Mouse (Mus musculus) lung, postnatal 0 days (tissue): ENCODE data around the gene Hoxa7. TPM values are rescaled to one million over a fixed set of nuclear protein-coding genes. Genes with fewer than 3 reads are reported as not detected.

Experiments
- ATAC-seq: fragments of 200-750 bp; cut with Nextera tagmentation; 2 replicates; pipeline ENCODE4 v1.8.0; 2017; ENCODE audit warnings: moderate library complexity
- DNase-seq: peaks from one replicate; pipeline ENCODE4 v3.0.0-alpha.2; 2016; ENCODE audit warnings: low spot score
- H3K27ac ChIP-seq: fragments of 300-500 bp; sonication (generic); 2 replicates; pipeline ENCODE4 v1.5.1; 2014; ENCODE audit warnings: antibody characterized with exemption, mild to moderate bottlenecking, low read length, mixed read lengths
- H3K27me3 ChIP-seq: fragments of 300-500 bp; sonication (generic); replicated peaks from 2 replicates; pipeline ENCODE4 v1.6.1; 2014; ENCODE audit warnings: low read length, mixed read lengths; ENCODE audit not compliant: insufficient read depth
- H3K36me3 ChIP-seq: fragments of 300-500 bp; sonication (generic); 2 replicates; pipeline ENCODE4 v1.6.1; 2014; ENCODE audit warnings: low read length, mixed read lengths; ENCODE audit not compliant: insufficient read depth
- H3K4me1 ChIP-seq: fragments of 300-500 bp; sonication (generic); 2 replicates; pipeline ENCODE4 v1.6.1; 2014; ENCODE audit warnings: antibody characterized with exemption, low read depth, low read length, mixed read lengths; ENCODE audit not compliant: insufficient read depth
- H3K4me2 ChIP-seq: fragments of 300-500 bp; sonication (generic); replicated peaks from 2 replicates; pipeline ENCODE4 v1.6.1; 2014; ENCODE audit warnings: low read depth, mild to moderate bottlenecking, low read length, moderate library complexity, mixed read lengths
- H3K4me3 ChIP-seq: fragments of 300-500 bp; sonication (generic); 2 replicates; pipeline ENCODE4 v1.5.1; 2014; ENCODE audit warnings: low read depth, low read length
- H3K9ac ChIP-seq: fragments of 300-500 bp; sonication (generic); replicated peaks from 2 replicates; pipeline ENCODE4 v1.6.1; 2014; ENCODE audit warnings: low read depth, mild to moderate bottlenecking
- H3K9me3 ChIP-seq: fragments of 300-500 bp; sonication (generic); 2 replicates; pipeline ENCODE4 v1.6.1; 2016; ENCODE audit warnings: low read length, mixed read lengths
- CTCF ChIP-seq: IDR thresholded peaks from 2 replicates; pipeline ENCODE4 v1.5.1; 2016; ENCODE audit warnings: antibody characterized with exemption, mild to moderate bottlenecking
- EP300 ChIP-seq: IDR thresholded peaks from 2 replicates; pipeline ENCODE4 v1.6.1; 2016; ENCODE audit warnings: antibody characterized with exemption, mild to moderate bottlenecking, control low read depth
- WGBS: fragments of 180-500 bp; shearing (Covaris S2); extraction: QIAGEN DNeasy Blood & Tissue Kit; methylation state at CpG from one replicate; pipeline ENCODE4 v1.1.7; 2014; 5-methylcytosine and 5-hydroxymethylcytosine counted together
- polyA plus RNA-seq: library from polyadenylated mRNA; unstranded; fragments of >200 nt; fragmentation: Nextera tagmentation; extraction: Ambion mirVana; gene quantifications from 2 replicates; pipeline ENCODE4 v1.2.1, GENCODE M21; 2015

The Hoxa7 gene
- polyA plus RNA-seq, 1 experiment from 2014 or later, result 8.7 TPM

DNA sequence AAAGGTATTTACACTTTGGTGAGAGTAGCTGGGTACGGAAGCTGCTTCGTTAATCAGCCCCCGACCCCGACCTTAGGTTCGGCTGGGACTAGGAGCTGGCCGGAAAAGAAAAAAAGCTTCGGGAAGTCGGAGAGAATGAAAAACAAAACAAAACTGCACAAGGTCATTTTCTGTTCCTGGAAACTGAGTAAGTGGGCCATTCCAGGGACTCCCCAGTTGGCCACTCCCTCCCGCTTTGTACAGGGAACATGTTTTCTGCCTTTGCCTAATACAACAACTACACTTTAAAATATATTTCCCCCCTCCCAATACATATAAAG is 45.0 kb upstream of the Hoxa7 start:
- Histone ChIP-seq H3K4me3 (no peak overlapping the region), H3K27me3 (peaks cover 89% of the 10 kb centered on the region), H3K9me3 (no peaks in the 10 kb centered on the region), H3K27ac (no peak overlapping the region), H3K9ac (no peak overlapping the region), H3K36me3 (no peaks in the 10 kb centered on the region), H3K4me2 (no peak overlapping the region), H3K4me1 (no peaks in the 10 kb centered on the region)
- DNase-seq, result no peak
- 3% methylated on average over 9 of the region's 9 CpGs for WGBS
- TF ChIP-seq EP300, result no peak
- TF ChIP-seq CTCF, result no peak
- ATAC-seq, result no peak

DNA sequence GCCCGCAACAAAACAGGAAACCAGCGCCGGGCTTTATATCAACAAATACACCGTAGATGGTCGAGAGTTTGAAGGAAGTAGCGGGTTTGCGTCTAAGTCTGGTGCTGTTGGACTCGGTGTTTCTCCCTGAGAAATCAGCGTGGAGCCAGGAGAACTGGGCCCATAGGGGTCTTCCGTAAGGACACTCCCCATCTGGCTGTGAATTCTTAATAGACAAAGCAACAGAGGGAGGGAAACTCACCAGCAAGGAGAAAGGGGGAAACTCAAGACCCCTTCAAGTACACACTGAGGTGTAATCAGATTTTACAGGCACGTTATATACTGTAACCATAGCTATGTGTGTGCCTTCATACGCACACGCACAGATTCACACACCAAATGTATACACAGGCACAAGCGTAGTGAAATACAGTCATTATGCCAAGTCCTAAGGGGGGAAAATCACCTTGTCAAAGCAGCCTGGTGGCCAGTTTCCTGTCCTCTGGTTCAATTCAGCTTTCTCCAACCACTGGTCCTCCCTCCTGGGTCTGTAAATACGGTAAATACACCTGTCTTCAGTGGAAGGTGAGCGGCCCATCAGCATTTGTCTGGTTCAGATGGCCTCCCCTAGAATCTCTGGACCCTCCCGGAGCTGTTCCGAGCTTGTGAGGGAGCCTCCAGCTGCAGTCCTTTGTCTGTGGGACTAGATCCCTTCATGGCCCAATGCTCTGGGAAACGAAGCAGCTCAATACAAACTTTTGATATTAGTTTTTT is 44.4 kb upstream of the Hoxa7 start:
- H3K27ac ChIP-seq, result no peak overlapping the region
- TF ChIP-seq CTCF (no peak), EP300 (no peak)

DNA sequence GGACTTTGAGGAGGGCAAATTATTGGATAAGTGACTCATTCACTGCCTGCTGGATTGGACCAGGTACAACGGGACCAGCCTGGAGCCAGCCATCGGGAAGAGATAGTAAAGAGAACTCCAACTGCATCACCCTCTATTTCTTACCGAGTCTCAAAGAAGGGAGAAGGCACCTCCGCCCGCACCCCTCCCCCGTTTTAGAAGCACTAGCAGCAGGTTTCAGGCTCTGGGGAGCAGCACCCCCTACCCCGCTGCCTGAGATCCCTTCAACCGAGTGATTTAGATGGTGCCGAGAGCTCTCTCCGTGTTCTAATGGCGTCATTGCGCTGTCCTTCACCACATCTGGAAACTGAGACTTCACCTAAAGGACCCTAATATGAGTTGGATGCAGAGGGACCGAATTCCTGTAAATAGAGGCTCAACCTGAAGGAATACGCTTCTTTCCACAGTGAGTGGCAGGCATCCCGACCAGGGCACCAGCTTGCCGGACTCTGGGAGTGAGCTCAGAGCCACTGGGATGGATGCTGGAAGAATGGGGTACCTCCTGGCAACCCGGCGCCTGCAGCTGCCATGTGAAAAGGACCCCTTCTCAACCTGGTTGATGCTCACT is 43.8 kb upstream of the Hoxa7 start:
- Histone ChIP-seq H3K27me3 (peaks cover 87% of the 10 kb centered on the region), H3K27ac (no peak overlapping the region), H3K9me3 (no peaks in the 10 kb centered on the region), H3K36me3 (no peaks in the 10 kb centered on the region), H3K4me1 (no peaks in the 10 kb centered on the region), H3K9ac (no peak overlapping the region), H3K4me2 (no peak overlapping the region), H3K4me3 (no peak overlapping the region)
- 2% methylated on average over 18 of the region's 18 CpGs for WGBS
- no peak for DNase-seq
- no peak for ATAC-seq
- TF ChIP-seq EP300 (no peak), CTCF (no peak)

More for the DNA sequence above, 44.4 kb upstream of the Hoxa7 start:
- ATAC-seq, result no peak
- Histone ChIP-seq H3K9ac (no peak overlapping the region), H3K4me3 (no peak overlapping the region), H3K4me1 (no peaks in the 10 kb centered on the region), H3K36me3 (no peaks in the 10 kb centered on the region), H3K4me2 (no peak overlapping the region), H3K27me3 (peaks cover 89% of the 10 kb centered on the region), H3K9me3 (no peaks in the 10 kb centered on the region)
- DNase-seq, result no peak
- under 1% methylated on average over 19 of the region's 19 CpGs for WGBS

DNA sequence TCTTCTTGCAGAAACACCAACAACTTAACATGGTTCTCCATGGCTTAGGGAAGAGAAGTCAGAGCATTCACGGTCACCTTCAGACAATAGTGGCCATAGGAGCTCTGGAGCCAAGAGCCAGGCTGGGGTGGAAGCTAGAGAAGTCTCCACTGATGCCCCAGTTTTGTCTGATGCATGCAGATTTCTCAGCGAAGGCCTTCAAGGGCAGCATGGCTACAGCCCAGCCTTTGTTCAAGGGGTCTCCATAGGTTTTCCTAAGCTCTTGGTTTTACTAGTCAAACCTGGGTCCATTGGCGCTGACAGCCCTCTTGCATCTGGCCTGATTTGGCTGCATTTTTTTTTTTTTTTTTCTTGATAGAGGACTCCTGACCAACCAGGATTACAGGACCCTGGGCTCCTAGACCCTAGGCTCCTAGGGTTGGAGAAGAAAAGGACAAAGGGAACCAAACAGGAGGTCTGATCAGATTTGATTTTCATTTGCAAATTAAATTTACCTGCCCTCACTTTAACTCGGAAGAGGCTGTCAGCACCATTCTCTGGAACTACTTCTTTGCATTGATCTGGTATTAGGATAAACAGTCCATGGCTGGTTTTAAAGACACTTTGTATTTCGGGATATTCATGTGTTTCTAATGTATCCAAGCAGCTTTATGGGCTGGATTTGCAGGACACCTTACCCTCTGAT is 42.6 kb upstream of the Hoxa7 start:
- no peaks in the 10 kb centered on the region for H3K4me1 ChIP-seq
- DNase-seq (no peak), ATAC-seq (no peak)
- no peak overlapping the region for H3K4me3 ChIP-seq
- H3K9ac ChIP-seq, result no peak overlapping the region
- peaks cover 84% of the 10 kb centered on the region for H3K27me3 ChIP-seq
- no peaks in the 10 kb centered on the region for H3K36me3 ChIP-seq
- TF ChIP-seq CTCF, result no peak
- TF ChIP-seq EP300, result no peak
- no peak overlapping the region for H3K4me2 ChIP-seq
- 6% methylated on average over 5 of the region's 5 CpGs for WGBS
- H3K27ac ChIP-seq, result no peak overlapping the region
- H3K9me3 ChIP-seq, result no peaks in the 10 kb centered on the region

DNA sequence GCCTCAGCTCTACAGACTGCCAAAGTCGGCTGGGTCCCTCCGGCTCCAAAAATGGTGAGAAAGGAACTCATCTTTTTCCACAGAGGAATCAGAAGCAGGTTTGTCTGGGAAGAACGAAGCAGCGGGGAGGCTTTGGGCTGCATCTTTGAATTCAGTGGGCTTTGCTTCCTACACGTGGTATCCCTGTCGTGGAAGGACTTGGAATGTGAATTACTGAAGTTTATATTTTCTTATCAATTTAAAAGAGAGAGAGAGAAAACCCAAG is 41.6 kb upstream of the Hoxa7 start:
- Histone ChIP-seq H3K4me2 (no peak overlapping the region), H3K4me1 (no peaks in the 10 kb centered on the region), H3K27ac (no peak overlapping the region), H3K9me3 (no peaks in the 10 kb centered on the region), H3K9ac (no peak overlapping the region), H3K36me3 (no peaks in the 10 kb centered on the region), H3K4me3 (no peak overlapping the region), H3K27me3 (peaks cover 84% of the 10 kb centered on the region)
- 2% methylated on average over 6 of the region's 6 CpGs for WGBS
- DNase-seq (no peak), ATAC-seq (no peak)
- TF ChIP-seq EP300 (no peak), CTCF (no peak)

DNA sequence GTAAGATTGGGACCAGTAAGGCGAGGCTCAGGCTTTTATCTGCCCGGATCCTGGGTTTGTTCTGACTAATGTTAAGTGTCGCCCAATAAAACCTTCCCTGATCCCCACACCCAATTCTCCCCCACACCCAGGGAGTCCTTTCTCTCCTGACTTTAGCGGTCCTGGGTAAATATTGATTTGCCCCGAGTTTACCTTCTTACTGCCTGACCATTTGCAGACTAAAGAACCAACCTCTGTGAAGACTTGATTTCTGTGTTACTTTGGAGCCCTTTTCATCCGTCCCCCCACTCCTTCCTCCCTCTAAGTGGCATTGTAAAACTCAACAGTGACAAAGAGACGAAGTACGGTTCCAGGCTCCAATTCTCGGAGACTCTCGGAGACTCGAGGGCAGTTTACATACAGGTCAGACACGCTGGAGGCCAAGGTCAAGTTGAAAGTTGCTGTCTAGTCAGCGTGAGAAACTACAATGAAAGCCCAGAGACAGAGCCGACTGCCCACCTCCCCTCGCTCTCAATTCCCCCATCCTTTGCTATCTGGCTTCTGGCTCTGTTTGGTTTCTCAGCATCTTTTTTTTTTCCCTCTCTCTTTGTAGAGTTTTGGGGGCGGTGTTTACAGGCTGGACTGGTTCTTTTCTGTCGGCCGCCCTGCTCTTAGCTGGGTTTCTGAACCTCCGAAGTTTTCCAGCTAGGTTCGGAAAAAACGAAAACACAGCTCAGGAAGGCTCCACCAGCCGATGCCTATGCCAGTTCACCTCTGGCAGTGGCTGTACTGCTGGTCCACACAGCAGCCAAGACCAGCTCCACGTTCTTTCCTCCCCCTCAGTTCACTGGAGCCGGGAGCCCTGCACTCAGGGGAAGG is 41.0 kb upstream of the Hoxa7 start:
- no peaks in the 10 kb centered on the region for H3K36me3 ChIP-seq
- H3K4me3 ChIP-seq, result peak overlapping the region; percentile 3; the same call in 1 of the 2 replicates
- H3K9ac ChIP-seq, result no peak overlapping the region
- TF ChIP-seq EP300 (no peak), CTCF (no peak)
- no peaks in the 10 kb centered on the region for H3K4me1 ChIP-seq
- H3K27ac ChIP-seq, result no peak overlapping the region
- peaks cover 82% of the 10 kb centered on the region for H3K27me3 ChIP-seq
- no peaks in the 10 kb centered on the region for H3K9me3 ChIP-seq
- H3K4me2 ChIP-seq, result no peak overlapping the region
- DNase-seq (no peak), ATAC-seq (no peak)
- WGBS, result 5% methylated on average over 24 of the region's 24 CpGs
